Mouse (Mus musculus) heart, embryonic 13.5 days (tissue): ENCODE results near the gene Cdkn1b. TPM values are rescaled to one million over a fixed set of nuclear protein-coding genes. Genes with fewer than 3 reads are reported as not detected.

ENCODE experiments used
- ATAC-seq: fragments of 200-750 bp; cut with Nextera tagmentation; 2 replicates; pipeline ENCODE4 v1.8.0; 2017; ENCODE audit warnings: moderate TSS enrichment; ENCODE audit not compliant: insufficient number of reproducible peaks, low FRiP score, low TSS enrichment; ENCODE audit errors: extremely low read depth
- H3K27ac ChIP-seq: fragments of 300-500 bp; sonication (generic); replicated peaks from 2 replicates; pipeline ENCODE4 v1.5.1; 2015; ENCODE audit warnings: moderate library complexity, mild to moderate bottlenecking, inconsistent platforms
- H3K27me3 ChIP-seq: fragments of 300-500 bp; sonication (generic); replicated peaks from 2 replicates; pipeline ENCODE4 v1.6.1; 2015; ENCODE audit warnings: mild to moderate bottlenecking, inconsistent platforms
- H3K36me3 ChIP-seq: fragments of 300-500 bp; sonication (generic); 2 replicates; pipeline ENCODE4 v1.6.1; 2015; ENCODE audit warnings: mild to moderate bottlenecking, inconsistent platforms
- H3K4me1 ChIP-seq: fragments of 300-500 bp; sonication (generic); 2 replicates; pipeline ENCODE4 v1.6.1; 2015; ENCODE audit warnings: inconsistent platforms
- H3K4me2 ChIP-seq: fragments of 300-500 bp; sonication (generic); 2 replicates; pipeline ENCODE4 v1.6.1; 2015; ENCODE audit warnings: inconsistent platforms, mild to moderate bottlenecking, moderate library complexity
- H3K4me3 ChIP-seq: fragments of 300-500 bp; sonication (generic); 2 replicates; pipeline ENCODE4 v1.5.1; 2015; ENCODE audit warnings: moderate library complexity, mild to moderate bottlenecking, inconsistent platforms
- H3K9ac ChIP-seq: fragments of 300-500 bp; sonication (generic); 2 replicates; pipeline ENCODE4 v1.6.1; 2015; ENCODE audit warnings: inconsistent platforms, mild to moderate bottlenecking, moderate library complexity
- H3K9me3 ChIP-seq: fragments of 300-500 bp; sonication (generic); 2 replicates; pipeline ENCODE4 v1.6.1; 2016; ENCODE audit warnings: inconsistent platforms
- WGBS: fragments of 180-500 bp; shearing (Covaris S2); methylation state at CpG from one replicate; pipeline ENCODE4 v1.1.7; 2015; ENCODE audit warnings: mixed read lengths; 5-methylcytosine and 5-hydroxymethylcytosine counted together
- polyA plus RNA-seq: library from polyadenylated mRNA; unstranded; fragments of >200 nt; fragmentation: Nextera tagmentation; extraction: Ambion mirVana; gene quantifications from 2 replicates; pipeline ENCODE4 v1.2.1, GENCODE M21; 2015

Gene Cdkn1b
- 14.4 and 17.4 TPM in 2 replicates for polyA plus RNA-seq

DNA sequence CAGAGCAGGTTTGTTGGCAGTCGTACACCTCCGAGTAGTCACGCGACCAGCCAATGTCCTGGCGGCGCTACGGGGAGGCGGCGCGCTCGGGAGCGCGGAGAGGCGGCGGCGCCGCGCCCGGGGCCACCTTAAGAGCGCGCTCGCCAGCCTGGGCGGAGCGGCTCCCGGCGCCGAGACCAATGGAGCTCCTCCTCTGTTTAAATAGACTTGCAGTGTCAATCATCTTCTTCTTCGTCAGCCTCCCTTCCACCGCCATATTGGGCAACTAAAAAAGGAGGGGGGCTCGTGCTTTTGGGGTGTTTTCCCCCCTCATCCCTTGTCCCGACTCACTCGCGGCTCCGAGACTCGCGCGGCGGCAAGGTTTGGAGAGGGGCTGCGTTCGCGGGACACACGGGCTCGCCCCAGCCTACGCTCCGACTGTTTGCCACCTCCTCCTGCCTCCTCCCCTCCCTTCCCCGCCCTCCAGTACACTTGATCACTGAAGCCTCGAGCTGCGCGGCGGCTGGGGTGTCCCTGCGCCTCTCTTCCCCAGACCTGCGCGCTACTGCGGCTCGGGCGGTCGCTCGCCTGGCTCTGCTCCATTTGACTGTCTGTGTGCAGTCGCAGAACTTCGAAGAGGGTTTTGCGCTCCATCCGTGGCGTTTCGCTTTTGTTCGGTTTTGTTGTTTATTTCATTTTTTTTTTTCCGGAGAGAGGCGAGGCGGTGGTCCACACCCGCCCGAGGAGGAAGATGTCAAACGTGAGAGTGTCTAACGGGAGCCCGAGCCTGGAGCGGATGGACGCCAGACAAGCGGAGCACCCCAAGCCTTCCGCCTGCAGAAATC lies at the start of gene Cdkn1b:
Gene Cdkn1b, plus strand, starts transcription at position 212 of the 824 bp plus-strand sequence.
- H3K4me2 ChIP-seq, result peak within 1 kb of the TSS; percentile 95
- peaks cover 39% of the 10 kb centered on the region for H3K4me1 ChIP-seq
- ATAC-seq, result peak; percentile 86
- WGBS, result under 1% methylated on average over 77 of the region's 77 CpGs
- H3K4me3 ChIP-seq, result peak within 1 kb of the TSS; percentile 97
- H3K27ac ChIP-seq, result peak within 1 kb of the TSS; percentile 99
- H3K27me3 ChIP-seq, result 0 out of 2 replicates have a peak, but pooled peaks cover 3% of the 10 kb centered on the region
- no peaks in the 10 kb centered on the region for H3K9me3 ChIP-seq
- peaks cover 22% of the 10 kb centered on the region for H3K36me3 ChIP-seq
- peak within 1 kb of the TSS; percentile 98 for H3K9ac ChIP-seq

DNA sequence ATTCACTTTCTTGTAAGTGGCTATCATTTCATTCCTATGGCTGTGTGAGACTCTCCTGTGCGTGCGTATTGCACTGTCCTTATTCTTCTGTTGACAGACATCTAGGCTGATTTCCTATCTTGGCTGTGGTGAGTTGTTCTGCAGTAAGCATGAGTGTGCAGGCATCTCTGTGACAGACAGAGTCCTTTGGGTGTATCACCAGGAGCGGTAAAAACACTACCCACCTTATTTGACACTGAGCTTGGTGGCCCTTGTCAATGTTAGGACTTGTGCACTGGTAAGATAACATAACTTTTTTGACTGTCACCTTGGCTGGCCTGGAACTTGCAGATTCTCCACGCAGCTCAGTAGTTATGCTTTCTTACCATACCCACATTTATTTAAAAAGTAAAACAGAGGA lies 49.3 kb upstream of the Cdkn1b start:
- Histone ChIP-seq H3K4me1 (no peaks in the 10 kb centered on the region), H3K36me3 (peaks cover 30% of the 10 kb centered on the region), H3K4me2 (no peak overlapping the region), H3K9ac (no peak overlapping the region), H3K27me3 (no peaks in the 10 kb centered on the region), H3K9me3 (no peaks in the 10 kb centered on the region), H3K27ac (no peak overlapping the region), H3K4me3 (no peak overlapping the region)
- WGBS, result 78% methylated on average over 4 of the region's 4 CpGs
- ATAC-seq, result no peak

- no peaks in the 10 kb centered on the region for H3K9me3 ChIP-seq
- no peak overlapping the region for H3K4me2 ChIP-seq
- peaks cover 30% of the 10 kb centered on the region for H3K36me3 ChIP-seq
- ATAC-seq, result no peak
- H3K27me3 ChIP-seq, result no peaks in the 10 kb centered on the region
- no peak overlapping the region for H3K27ac ChIP-seq
- no peaks in the 10 kb centered on the region for H3K4me1 ChIP-seq
- no peak overlapping the region for H3K9ac ChIP-seq
- WGBS, result 81% methylated on average over 2 of the region's 2 CpGs
- H3K4me3 ChIP-seq, result no peak overlapping the region
These were observed 48.0 kb upstream of the Cdkn1b start for GRCm38 (mm10) chr6:134872236-134872635.

DNA sequence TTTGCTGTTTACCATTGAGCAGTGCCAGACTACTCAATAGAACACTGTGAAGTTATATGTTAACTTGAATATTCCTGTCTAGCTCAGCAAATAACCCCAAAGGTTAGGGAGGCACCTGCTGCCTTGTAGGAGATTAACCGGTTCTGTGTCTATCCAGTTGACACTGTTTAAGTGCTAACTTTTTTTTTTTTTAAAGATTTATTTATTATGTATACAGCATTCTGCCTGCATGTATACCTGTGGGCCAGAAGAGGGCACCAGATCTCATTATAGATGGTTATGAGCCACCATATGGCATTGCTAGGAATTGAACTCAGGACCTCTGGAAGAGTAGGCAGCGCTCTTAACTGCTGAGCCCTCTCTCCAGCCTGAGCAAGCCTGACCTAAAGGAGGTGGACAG lies 47.2 kb upstream of the Cdkn1b start:
- H3K36me3 ChIP-seq, result peaks cover 25% of the 10 kb centered on the region
- no peak for ATAC-seq
- no peak overlapping the region for H3K4me2 ChIP-seq
- 76% methylated on average over 2 of the region's 2 CpGs for WGBS
- H3K9me3 ChIP-seq, result no peaks in the 10 kb centered on the region
- no peak overlapping the region for H3K4me3 ChIP-seq
- H3K27me3 ChIP-seq, result no peaks in the 10 kb centered on the region
- H3K27ac ChIP-seq, result no peak overlapping the region
- no peak overlapping the region for H3K9ac ChIP-seq
- H3K4me1 ChIP-seq, result no peaks in the 10 kb centered on the region

DNA sequence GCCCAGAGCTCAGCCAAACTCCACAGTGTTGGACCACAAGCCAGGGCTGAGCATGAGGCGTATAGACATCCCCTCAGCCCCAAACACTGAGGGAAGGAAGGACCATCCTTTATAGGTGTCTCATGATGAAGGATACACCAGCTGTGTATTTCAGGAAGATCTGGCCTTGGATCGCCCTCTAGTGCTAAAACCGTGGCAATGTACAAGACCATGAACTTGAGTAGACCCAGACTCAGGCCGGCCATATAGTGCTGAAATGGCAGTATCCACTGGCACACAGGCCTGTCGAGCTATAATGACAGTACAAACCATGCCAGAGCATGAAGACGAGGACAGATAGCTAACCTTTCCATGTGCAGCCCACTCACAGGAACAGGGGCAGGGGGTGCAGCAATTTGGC lies 43.4 kb upstream of the Cdkn1b start:
- 70% methylated on average over 6 of the region's 6 CpGs for WGBS

GRCm38 (mm10) chr6:134877276-134877675 lies 42.9 kb upstream of the Cdkn1b start:
- ATAC-seq, result no peak
- peaks cover 17% of the 10 kb centered on the region for H3K4me1 ChIP-seq
- H3K27me3 ChIP-seq, result no peaks in the 10 kb centered on the region
- no peak overlapping the region for H3K4me3 ChIP-seq
- peaks cover 8% of the 10 kb centered on the region; the same call in 1 of the 2 replicates for H3K36me3 ChIP-seq
- no peak overlapping the region for H3K27ac ChIP-seq
- H3K4me2 ChIP-seq, result no peak overlapping the region
- no peaks in the 10 kb centered on the region for H3K9me3 ChIP-seq
- 83% methylated on average over 4 of the region's 4 CpGs for WGBS
- no peak overlapping the region for H3K9ac ChIP-seq

More for the DNA sequence above, 43.4 kb upstream of the Cdkn1b start:
- Histone ChIP-seq H3K4me1 (peaks cover 17% of the 10 kb centered on the region), H3K4me3 (no peak overlapping the region), H3K9me3 (no peaks in the 10 kb centered on the region), H3K27me3 (no peaks in the 10 kb centered on the region), H3K9ac (no peak overlapping the region), H3K27ac (no peak overlapping the region), H3K36me3 (peaks cover 5% of the 10 kb centered on the region; the same call in 1 of the 2 replicates), H3K4me2 (no peak overlapping the region)
- no peak for ATAC-seq

GRCm38 (mm10) chr6:134877892-134878291 lies 42.3 kb upstream of the Cdkn1b start:
- H3K4me2 ChIP-seq, result no peak overlapping the region
- H3K27me3 ChIP-seq, result no peaks in the 10 kb centered on the region
- H3K4me3 ChIP-seq, result no peak overlapping the region
- no peak overlapping the region for H3K27ac ChIP-seq
- H3K9ac ChIP-seq, result no peak overlapping the region
- ATAC-seq, result no peak
- 62% methylated on average over 1 of the region's 1 CpGs for whole genome bisulfite sequencing
- H3K9me3 ChIP-seq, result no peaks in the 10 kb centered on the region
- H3K4me1 ChIP-seq, result peaks cover 17% of the 10 kb centered on the region
- H3K36me3 ChIP-seq, result peaks cover 8% of the 10 kb centered on the region; the same call in 1 of the 2 replicates

DNA sequence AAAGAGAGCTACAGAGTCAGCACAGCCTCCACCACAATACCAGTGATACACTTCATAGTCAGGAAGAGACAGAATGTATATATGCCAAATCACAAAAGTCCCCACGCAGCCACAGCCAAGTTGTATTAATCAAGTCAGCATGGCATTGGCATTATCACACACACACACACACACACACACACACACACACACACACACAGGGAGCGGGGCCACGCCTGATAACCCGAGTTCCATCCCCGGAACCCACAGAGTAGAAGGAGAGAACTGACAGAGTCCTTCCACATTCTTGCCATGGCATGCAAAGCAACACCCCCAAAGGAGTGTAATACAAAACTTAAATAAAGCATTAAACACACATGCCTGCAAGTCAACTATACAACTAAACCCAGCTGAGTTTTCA lies 40.6 kb upstream of the Cdkn1b start:
- ATAC-seq, result no peak
- WGBS, result 77% methylated on average over 5 of the region's 5 CpGs
- peaks cover 17% of the 10 kb centered on the region for H3K4me1 ChIP-seq
- no peaks in the 10 kb centered on the region for H3K9me3 ChIP-seq
- H3K27me3 ChIP-seq, result no peaks in the 10 kb centered on the region
- H3K9ac ChIP-seq, result no peak overlapping the region
- H3K4me2 ChIP-seq, result no peak overlapping the region
- H3K4me3 ChIP-seq, result no peak overlapping the region
- H3K27ac ChIP-seq, result no peak overlapping the region
- H3K36me3 ChIP-seq, result peaks cover 8% of the 10 kb centered on the region; the same call in 1 of the 2 replicates

GRCm38 (mm10) chr6:134880046-134880445 lies 40.2 kb upstream of the Cdkn1b start:
- Histone ChIP-seq H3K4me2 (no peak overlapping the region), H3K9me3 (no peaks in the 10 kb centered on the region), H3K4me1 (peaks cover 17% of the 10 kb centered on the region), H3K27me3 (no peaks in the 10 kb centered on the region), H3K9ac (no peak overlapping the region), H3K27ac (no peak overlapping the region), H3K36me3 (peaks cover 8% of the 10 kb centered on the region; the same call in 1 of the 2 replicates), H3K4me3 (no peak overlapping the region)
- WGBS, result 66% methylated on average over 2 of the region's 2 CpGs
- no peak for ATAC-seq

DNA sequence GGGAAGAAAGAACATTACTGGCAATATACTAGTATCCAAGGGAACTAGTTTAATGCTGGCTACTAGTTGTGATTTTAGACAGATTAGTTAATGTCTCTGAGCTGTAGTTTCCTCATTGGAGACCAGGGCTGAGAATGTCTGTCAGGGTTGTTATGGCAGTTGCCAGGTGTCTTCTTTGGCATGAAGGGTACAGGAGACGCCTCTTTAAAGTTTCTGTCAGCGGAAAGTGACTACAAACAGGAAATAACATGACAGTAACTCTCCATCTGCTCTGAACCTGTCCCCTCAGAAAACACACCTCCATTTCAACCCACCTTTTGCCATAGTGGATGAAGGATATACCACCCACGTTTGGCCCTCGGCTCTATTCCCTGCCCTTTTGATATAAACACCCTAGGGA lies 36.5 kb upstream of the Cdkn1b start:
- Histone ChIP-seq H3K4me2 (no peak overlapping the region), H3K4me1 (peaks cover 34% of the 10 kb centered on the region), H3K9me3 (no peaks in the 10 kb centered on the region), H3K9ac (no peak overlapping the region), H3K36me3 (peaks cover 5% of the 10 kb centered on the region; the same call in 1 of the 2 replicates), H3K27me3 (no peaks in the 10 kb centered on the region), H3K4me3 (no peak overlapping the region), H3K27ac (no peak overlapping the region)
- 74% methylated on average over 4 of the region's 4 CpGs for WGBS
- no peak for ATAC-seq

- no peaks in the 10 kb centered on the region for H3K9me3 ChIP-seq
- WGBS, result 92% methylated on average over 2 of the region's 2 CpGs
- H3K4me2 ChIP-seq, result no peak overlapping the region
- H3K27me3 ChIP-seq, result no peaks in the 10 kb centered on the region
- ATAC-seq, result no peak
- H3K9ac ChIP-seq, result no peak overlapping the region
- peaks cover 5% of the 10 kb centered on the region; the same call in 1 of the 2 replicates for H3K36me3 ChIP-seq
- H3K4me1 ChIP-seq, result peaks cover 33% of the 10 kb centered on the region
- H3K27ac ChIP-seq, result no peak overlapping the region
- H3K4me3 ChIP-seq, result no peak overlapping the region
These were observed 34.7 kb upstream of the Cdkn1b start for GRCm38 (mm10) chr6:134885515-134885914.

- no peak for ATAC-seq
- H3K4me2 ChIP-seq, result no peak overlapping the region
- no peaks in the 10 kb centered on the region for H3K27me3 ChIP-seq
- H3K4me1 ChIP-seq, result peaks cover 24% of the 10 kb centered on the region
- no peak overlapping the region for H3K27ac ChIP-seq
- no peaks in the 10 kb centered on the region for H3K9me3 ChIP-seq
- peaks cover 5% of the 10 kb centered on the region; the same call in 1 of the 2 replicates for H3K36me3 ChIP-seq
- 73% methylated on average over 8 of the region's 8 CpGs for WGBS
- H3K4me3 ChIP-seq, result no peak overlapping the region
- H3K9ac ChIP-seq, result no peak overlapping the region
These were observed 33.7 kb upstream of the Cdkn1b start for GRCm38 (mm10) chr6:134886475-134886874.
